Mouse (Mus musculus) heart, adult 2 months (tissue): ENCODE measurements at regions not wholly inside any gene's neighbourhood (a gene's known extent, or its start where the extent isn't known, plus 50 kb on each side); places are given as distances from the start of the nearest gene placed in this dataset.

ENCODE experiments used
- CTCF ChIP-seq: fragments of 200-600 bp; IDR thresholded peaks from 2 replicates; pipeline ENCODE4 v1.8.1; 2022; ENCODE audit warnings: antibody characterized with exemption, mild to moderate bottlenecking, moderate library complexity
- EP300 ChIP-seq: fragments of 200-500 bp; IDR thresholded peaks from 2 replicates; pipeline ENCODE4 v1.6.1; 2011; ENCODE audit warnings: low read depth, low read length, control low read depth; ENCODE audit not compliant: insufficient read depth
- POLR2A ChIP-seq: fragments of 200-500 bp; IDR thresholded peaks from 2 replicates; pipeline ENCODE4 v1.6.1; 2011; ENCODE audit warnings: mild to moderate bottlenecking, low read depth, low read length, control low read depth; ENCODE audit not compliant: insufficient read depth

DNA sequence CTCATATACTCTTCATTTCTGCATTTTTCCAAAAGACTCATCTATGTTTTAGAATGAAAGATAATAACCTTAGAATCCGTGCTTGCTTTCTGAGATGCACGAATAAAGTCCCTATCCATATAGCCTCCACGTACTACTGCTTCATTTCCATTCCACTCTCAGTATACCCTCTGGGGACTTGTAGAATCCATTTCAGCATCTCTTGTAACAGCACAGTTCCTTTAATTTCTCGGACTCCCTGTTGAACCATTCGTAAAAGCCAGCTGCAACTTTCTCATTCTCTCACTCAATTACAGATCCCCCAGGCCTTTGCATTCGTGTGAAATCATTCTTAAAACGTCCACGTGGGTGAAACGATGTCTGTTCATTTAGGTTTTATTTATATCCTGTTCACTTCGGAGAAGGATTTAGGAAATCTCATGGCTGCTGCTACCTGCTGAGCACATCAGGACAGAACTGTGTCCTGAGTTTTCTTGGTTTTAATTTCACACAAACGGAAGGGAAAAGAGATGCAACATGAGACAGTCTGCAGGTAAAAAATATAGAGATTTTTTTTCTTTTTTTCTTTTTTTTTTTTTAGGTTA lies 631.4 kb downstream of the Bckdhb start:
- TF ChIP-seq POLR2A = no peak
- no peak for TF ChIP-seq CTCF
- no peak for TF ChIP-seq EP300
